Mouse (Mus musculus): ENCODE data around the gene Rgs12. TPM values are rescaled to one million over a fixed set of nuclear protein-coding genes. Genes with fewer than 3 reads are reported as not detected.

The Rgs12 gene
- 1 to 10 TPM; 7.1 to 8.6 TPM for total RNA-seq (2021)
- long read RNA-seq, experiment 1, partial matches to known transcripts, result 1 of 3 reads
- long read RNA-seq, experiment 1, other reads (novel, unspliced or antisense), result 2 of 3 reads
- long read RNA-seq, experiment 2, full-length matches to known transcripts, result 4 of 7 reads
- long read RNA-seq, experiment 2, partial matches to known transcripts, result 0 of 7 reads
- long read RNA-seq, experiment 2, other reads (novel, unspliced or antisense), result 3 of 7 reads

- DNase-seq, result peak; percentile 89
Observed at GRCm38 (mm10) chr5:34948861-34949760, at the start of gene Rgs12. Gene Rgs12, plus strand, starts transcription at chr5:34949445.

GRCm38 (mm10) chr5:34899787-34900469 is 49.3 kb upstream of the Rgs12 start:
- intact Hi-C loops (cut with DNase I; ENCODE audit: low total_unique reads), result no loop called here
- DNase-seq, result no peak

More at GRCm38 (mm10) chr5:34948861-34949760, at the start of gene Rgs12:
- intact Hi-C loops (cut with DNase I; ENCODE audit: low total_unique reads), result no loop called here

GRCm38 (mm10) chr5:34902371-34902770 is 46.9 kb upstream of the Rgs12 start:
- intact Hi-C loops (cut with DNase I; ENCODE audit: low total_unique reads), result no loop called here
- no peak for DNase-seq

- peak; percentile 35 for DNase-seq
- intact Hi-C loops (cut with DNase I; ENCODE audit: low total_unique reads), result no loop called here
Observed at GRCm38 (mm10) chr5:34902811-34903385, 46.3 kb upstream of the Rgs12 start.

GRCm38 (mm10) chr5:34904412-34904811 is 44.8 kb upstream of the Rgs12 start:
- intact Hi-C loops (cut with DNase I; ENCODE audit: low total_unique reads), result no loop called here
- no peak for DNase-seq

- no peak for DNase-seq
Observed at GRCm38 (mm10) chr5:34907230-34907629, 42.0 kb upstream of the Rgs12 start.

GRCm38 (mm10) chr5:34907910-34908725 is 41.1 kb upstream of the Rgs12 start, which contains the start of gene Msantd1:
Gene Msantd1, plus strand, starts transcription at chr5:34908012.
- intact Hi-C loops (cut with DNase I; ENCODE audit: low total_unique reads), result no loop called here

More at GRCm38 (mm10) chr5:34907230-34907629, 42.0 kb upstream of the Rgs12 start:
- intact Hi-C loops (cut with DNase I; ENCODE audit: low total_unique reads), result no loop called here

GRCm38 (mm10) chr5:34908726-34909633 is 40.3 kb upstream of the Rgs12 start:
- intact Hi-C loops (cut with DNase I; ENCODE audit: low total_unique reads), result no loop called here
- DNase-seq, result no peak

More at GRCm38 (mm10) chr5:34907910-34908725, 41.1 kb upstream of the Rgs12 start, which contains the start of gene Msantd1:
- no peak for DNase-seq

GRCm38 (mm10) chr5:34909634-34910503 is 39.4 kb upstream of the Rgs12 start:
- DNase-seq, result no peak
- intact Hi-C loops (cut with DNase I; ENCODE audit: low total_unique reads), result no loop called here

- no peak for DNase-seq
- intact Hi-C loops (cut with DNase I; ENCODE audit: low total_unique reads), result no loop called here
Observed at GRCm38 (mm10) chr5:34910504-34910815, 38.8 kb upstream of the Rgs12 start.

- peak; percentile 78 for DNase-seq
- intact Hi-C loops (cut with DNase I; ENCODE audit: low total_unique reads), result loop anchor here (5.0 kb wide), 3 partner anchors 62 to 126 kb away; partner anchors contain the start of gene Hgfac
Observed at GRCm38 (mm10) chr5:34915801-34916200, 33.4 kb upstream of the Rgs12 start.

- no peak for DNase-seq
- intact Hi-C loops (cut with DNase I; ENCODE audit: low total_unique reads), result loop anchor here (5.0 kb wide), 3 partner anchors 60 to 125 kb away; partner anchors contain the start of gene Hgfac
Observed at GRCm38 (mm10) chr5:34917234-34917655, 32.0 kb upstream of the Rgs12 start.

- intact Hi-C loops (cut with DNase I; ENCODE audit: low total_unique reads), result loop anchor here (5.0 kb wide), 3 partner anchors 59 to 124 kb away; partner anchors contain the start of gene Hgfac
- DNase-seq, result no peak
Observed at GRCm38 (mm10) chr5:34918785-34919184, 30.5 kb upstream of the Rgs12 start.

GRCm38 (mm10) chr5:34922531-34922930 is 26.7 kb upstream of the Rgs12 start:
- intact Hi-C loops (cut with DNase I; ENCODE audit: low total_unique reads), result no loop called here
- no peak for DNase-seq

GRCm38 (mm10) chr5:34923920-34924319 is 25.3 kb upstream of the Rgs12 start:
- no peak for DNase-seq
- intact Hi-C loops (cut with DNase I; ENCODE audit: low total_unique reads), result no loop called here

GRCm38 (mm10) chr5:34924519-34924918 is 24.7 kb upstream of the Rgs12 start:
- no peak for DNase-seq
- intact Hi-C loops (cut with DNase I; ENCODE audit: low total_unique reads), result no loop called here

GRCm38 (mm10) chr5:34927648-34928047 is 21.6 kb upstream of the Rgs12 start:
- DNase-seq, result no peak
- intact Hi-C loops (cut with DNase I; ENCODE audit: low total_unique reads), result no loop called here

All from gastrocnemius, postnatal 14 days (tissue).